Mouse (Mus musculus) 416B (cell line): ENCODE measurements around the gene Gdf9.
"Not testable (repeated sequence)": the region's sequence is repeated elsewhere in the genome, so short reads cannot be mapped to it uniquely, and the experiment has no call there.

ENCODE experiments used
- DNase-seq: peaks from one replicate; pipeline ENCODE4 v3.0.0; 2011; ENCODE audit warnings: low read depth

The Gdf9 gene

GRCm38 (mm10) chr11:53430670-53431346 lies at the start of gene Gdf9, which contains the start of gene Uqcrq:
Gdf9 (plus strand) TSS chr11:53431023.
Uqcrq (minus strand) TSS chr11:53430831.
- peak; percentile 100 for DNase-seq

- peak; percentile 39 for DNase-seq
These were observed 46.9 kb upstream of the Gdf9 start for GRCm38 (mm10) chr11:53383758-53384428.

GRCm38 (mm10) chr11:53393856-53394255 lies 37.0 kb upstream of the Gdf9 start:
- DNase-seq: peak; percentile 75

GRCm38 (mm10) chr11:53403638-53404037 lies 27.2 kb upstream of the Gdf9 start:
- DNase-seq: no peak

- peak; percentile 64 for DNase-seq
These were observed 19.1 kb upstream of the Gdf9 start for GRCm38 (mm10) chr11:53411738-53412137.

- DNase-seq: no peak
These were observed 17.0 kb upstream of the Gdf9 start for GRCm38 (mm10) chr11:53413871-53414270.

- DNase-seq: no peak
These were observed 12.8 kb upstream of the Gdf9 start for GRCm38 (mm10) chr11:53418048-53418447.

- no peak for DNase-seq
These were observed 7.8 kb upstream of the Gdf9 start, which contains the start of gene Leap2 for GRCm38 (mm10) chr11:53423036-53423435. Leap2 (minus strand) TSS chr11:53423170.

GRCm38 (mm10) chr11:53424826-53425225 lies 6.0 kb upstream of the Gdf9 start:
- peak; percentile 19 for DNase-seq

- no peak for DNase-seq
These were observed 5.6 kb upstream of the Gdf9 start for GRCm38 (mm10) chr11:53425251-53425650.

GRCm38 (mm10) chr11:53425711-53426255 lies 5.0 kb upstream of the Gdf9 start:
- DNase-seq: no peak

- not testable (repeated sequence) for DNase-seq
These were observed 3.9 kb upstream of the Gdf9 start for GRCm38 (mm10) chr11:53426914-53427313.

- DNase-seq: no peak
These were observed 2.7 kb upstream of the Gdf9 start for GRCm38 (mm10) chr11:53427993-53428715.

GRCm38 (mm10) chr11:53428716-53429057 lies 2.1 kb upstream of the Gdf9 start:
- no peak for DNase-seq

GRCm38 (mm10) chr11:53429182-53429581 lies 1.6 kb upstream of the Gdf9 start:
- peak; percentile 33 for DNase-seq

GRCm38 (mm10) chr11:53430300-53430669 lies 538 bp upstream of the Gdf9 start:
- DNase-seq: peak; percentile 83

GRCm38 (mm10) chr11:53431347-53432056 lies 679 bp downstream of the Gdf9 start:
- peak; percentile 73 for DNase-seq

GRCm38 (mm10) chr11:53433057-53433456 lies 2.2 kb downstream of the Gdf9 start:
- DNase-seq: no peak

- DNase-seq: peak; percentile 32
These were observed 4.7 kb downstream of the Gdf9 start for GRCm38 (mm10) chr11:53435504-53435903.

- no peak for DNase-seq
These were observed 5.5 kb downstream of the Gdf9 start for GRCm38 (mm10) chr11:53436338-53436737.

GRCm38 (mm10) chr11:53441921-53442320 lies 11.1 kb downstream of the Gdf9 start:
- peak; percentile 89 for DNase-seq

GRCm38 (mm10) chr11:53443861-53444260 lies 13.0 kb downstream of the Gdf9 start:
- DNase-seq: peak; percentile 67
